Mouse (Mus musculus) right cerebral cortex, postnatal 14 days (tissue): Measurements from ENCODE around the gene Alox12.

Source experiments
- DNase-seq: peaks from one replicate; pipeline ENCODE4 v3.0.0; 2022

The Alox12 gene

GRCm38 (mm10) chr11:70254931-70255531 is at the start of gene Alox12:
Gene Alox12 (minus strand): TSS chr11:70255353.
- DNase-seq, result no peak

- DNase-seq, result no peak
Observed at GRCm38 (mm10) chr11:70302293-70302692, 47.1 kb upstream of the Alox12 start.

- DNase-seq, result no peak
Observed at GRCm38 (mm10) chr11:70297836-70298454, 42.8 kb upstream of the Alox12 start.

GRCm38 (mm10) chr11:70297405-70297804 is 42.3 kb upstream of the Alox12 start:
- DNase-seq, result no peak

GRCm38 (mm10) chr11:70293881-70294280 is 38.7 kb upstream of the Alox12 start:
- DNase-seq, result no peak

- no peak for DNase-seq
Observed at GRCm38 (mm10) chr11:70291235-70291634, 36.1 kb upstream of the Alox12 start.

- peak; percentile 48 for DNase-seq
Observed at GRCm38 (mm10) chr11:70289236-70289635, 34.1 kb upstream of the Alox12 start.

- no peak for DNase-seq
Observed at GRCm38 (mm10) chr11:70288102-70288501, 32.9 kb upstream of the Alox12 start.

- no peak for DNase-seq
Observed at GRCm38 (mm10) chr11:70285686-70286085, 30.5 kb upstream of the Alox12 start.

- no peak for DNase-seq
Observed at GRCm38 (mm10) chr11:70284757-70285156, 29.6 kb upstream of the Alox12 start.

GRCm38 (mm10) chr11:70283666-70284065 is 28.5 kb upstream of the Alox12 start:
- no peak for DNase-seq

- peak; percentile 40 for DNase-seq
Observed at GRCm38 (mm10) chr11:70280441-70280840, 25.3 kb upstream of the Alox12 start.

- no peak for DNase-seq
Observed at GRCm38 (mm10) chr11:70278961-70279360, 23.8 kb upstream of the Alox12 start.

GRCm38 (mm10) chr11:70271641-70272040 is 16.5 kb upstream of the Alox12 start:
- DNase-seq, result no peak

GRCm38 (mm10) chr11:70266405-70266804 is 11.3 kb upstream of the Alox12 start:
- no peak for DNase-seq

- DNase-seq, result no peak
Observed at GRCm38 (mm10) chr11:70265819-70266218, 10.7 kb upstream of the Alox12 start.

- no peak for DNase-seq
Observed at GRCm38 (mm10) chr11:70265252-70265651, 10.1 kb upstream of the Alox12 start.

- no peak for DNase-seq
Observed at GRCm38 (mm10) chr11:70259035-70259434, 3.9 kb upstream of the Alox12 start.

GRCm38 (mm10) chr11:70254337-70254736 is 816 bp downstream of the Alox12 start:
- no peak for DNase-seq

GRCm38 (mm10) chr11:70251853-70252252 is 3.3 kb downstream of the Alox12 start:
- no peak for DNase-seq

GRCm38 (mm10) chr11:70250150-70250549 is 5.0 kb downstream of the Alox12 start:
- no peak for DNase-seq

- no peak for DNase-seq
Observed at GRCm38 (mm10) chr11:70247136-70247845, 7.9 kb downstream of the Alox12 start.

GRCm38 (mm10) chr11:70242591-70242990 is 12.6 kb downstream of the Alox12 start:
- DNase-seq, result no peak
